ENCODE assay signal across 28 mouse cellular contexts in genomic region chr14:72175751-72176150, GRCm38 (mm10).
"Had no signal": no experiment of that assay in that cellular context is flagged by ENCODE, and none has a peak within 500 bp of the region (broad histone marks: within the 10 kb centered on the region; RNA-seq: fewer than 3 reads in every experiment).

No protein-coding gene starts in this region.

- H3K9ac ChIP-seq: heart, embryonic 12.5 days; hindbrain, embryonic 12.5 days; hindbrain, embryonic 14.5 days; intestine, embryonic 15.5 days; limb, embryonic 12.5 days; liver, embryonic 13.5 days; liver, embryonic 15.5 days; liver, postnatal 0 days had no signal

- H3K27ac ChIP-seq: gastrocnemius, adult 2 months; heart, embryonic 10.5 days; hindbrain, embryonic 10.5 days; hindbrain, embryonic 12.5 days; hindbrain, embryonic 14.5 days; intestine, embryonic 15.5 days; left cerebral cortex, adult 2 months; limb, embryonic 10.5 days; limb, embryonic 12.5 days; liver, embryonic 13.5 days; liver, embryonic 15.5 days had no signal

- H3K36me3 ChIP-seq: heart, embryonic 10.5 days; heart, embryonic 12.5 days; hindbrain, embryonic 10.5 days; hindbrain, embryonic 12.5 days; intestine, embryonic 15.5 days; limb, embryonic 10.5 days; limb, embryonic 12.5 days; liver, embryonic 13.5 days; liver, embryonic 15.5 days had no signal

- ATAC-seq: hindbrain, embryonic 16.5 days; inflammation-experienced regulatory T-cells, adult 6 months; intestine, embryonic 15.5 days; intestine, postnatal 0 days; liver, postnatal 0 days had no signal

- DNase-seq: gastrocnemius, adult 2 months; gastrocnemius, postnatal 10 days; gastrocnemius, postnatal 25 days; heart, adult 18-20 months; heart, postnatal 10 days; heart, postnatal 4 days; kidney, adult 18-20 months; kidney, adult 8-10 months; kidney, postnatal 10 days; kidney, postnatal 25 days; kidney, postnatal 4 days; liver; liver, embryonic 13.5 days; liver, postnatal 0 days had no signal

- H3K27me3 ChIP-seq: heart, embryonic 12.5 days; hindbrain, embryonic 12.5 days; intestine, embryonic 15.5 days; limb, embryonic 12.5 days; liver, embryonic 13.5 days; liver, embryonic 15.5 days had no signal

- H3K4me3 ChIP-seq: gastrocnemius, adult 2 months; heart, embryonic 10.5 days; heart, embryonic 12.5 days; hindbrain, embryonic 10.5 days; hindbrain, embryonic 12.5 days; intestine, embryonic 15.5 days; left cerebral cortex, adult 2 months; limb, embryonic 10.5 days; limb, embryonic 12.5 days; liver, embryonic 13.5 days; liver, embryonic 15.5 days had no signal

- H3K4me1 ChIP-seq: heart, embryonic 10.5 days; heart, embryonic 12.5 days; hindbrain, embryonic 10.5 days; hindbrain, embryonic 12.5 days; intestine, embryonic 15.5 days; limb, embryonic 10.5 days; limb, embryonic 12.5 days; liver, embryonic 13.5 days; liver, embryonic 15.5 days had no signal

- H3K4me2 ChIP-seq: heart, embryonic 12.5 days; hindbrain, embryonic 12.5 days; hindbrain, embryonic 14.5 days; intestine, embryonic 15.5 days; limb, embryonic 12.5 days; liver, embryonic 11.5 days; liver, embryonic 13.5 days; liver, embryonic 15.5 days had no signal

- H3K9me3 ChIP-seq: heart, embryonic 10.5 days; heart, embryonic 12.5 days; hindbrain, embryonic 10.5 days; hindbrain, embryonic 12.5 days; intestine, embryonic 15.5 days; limb, embryonic 10.5 days; limb, embryonic 12.5 days; liver, embryonic 13.5 days; liver, embryonic 15.5 days had no signal
